Mouse (Mus musculus) right cerebral cortex, adult 2 months (tissue): ENCODE data around the gene Sypl.

ENCODE experiments used
- DNase-seq, 2 experiments: peaks; one replicate each; pipeline ENCODE4 v3.0.0; 2021 to 2022; ENCODE audit warnings: low spot score in 2 of 2

Sypl gene

DNA sequence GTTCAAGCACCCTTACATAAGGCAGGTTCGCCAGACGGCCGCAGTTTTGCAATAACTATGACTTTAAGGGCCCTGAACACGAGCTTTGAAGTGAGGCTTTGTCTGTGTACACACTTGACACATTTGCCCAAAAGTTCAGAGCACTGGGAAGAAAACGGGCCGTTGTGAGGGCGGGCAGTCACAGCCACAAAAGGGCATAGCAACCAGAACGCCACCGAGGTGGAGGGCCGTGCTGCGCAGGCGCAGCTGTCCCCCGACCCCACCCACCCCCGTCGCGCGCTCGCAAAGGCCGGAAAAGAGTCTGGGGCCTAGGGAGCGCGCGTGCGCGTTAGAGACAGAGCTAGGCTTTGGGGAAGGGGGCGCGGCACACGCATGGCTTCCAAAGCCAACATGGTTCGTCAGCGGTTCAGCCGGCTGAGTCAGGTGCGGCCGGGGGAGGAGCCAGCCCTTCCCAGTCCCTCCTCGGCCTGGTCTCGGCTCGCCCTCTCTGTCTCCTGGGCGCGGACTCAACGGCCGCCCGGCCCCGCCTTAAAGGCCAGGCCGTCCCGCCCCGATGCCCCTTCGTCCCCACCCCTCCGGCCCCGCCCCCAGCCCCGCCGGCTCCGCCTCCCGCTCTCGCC, at the start of gene Sypl:
Sypl (plus strand) TSS at position 296 of the 620 bp plus-strand sequence.
- DNase-seq = peak; percentile 90 to 94

DNA sequence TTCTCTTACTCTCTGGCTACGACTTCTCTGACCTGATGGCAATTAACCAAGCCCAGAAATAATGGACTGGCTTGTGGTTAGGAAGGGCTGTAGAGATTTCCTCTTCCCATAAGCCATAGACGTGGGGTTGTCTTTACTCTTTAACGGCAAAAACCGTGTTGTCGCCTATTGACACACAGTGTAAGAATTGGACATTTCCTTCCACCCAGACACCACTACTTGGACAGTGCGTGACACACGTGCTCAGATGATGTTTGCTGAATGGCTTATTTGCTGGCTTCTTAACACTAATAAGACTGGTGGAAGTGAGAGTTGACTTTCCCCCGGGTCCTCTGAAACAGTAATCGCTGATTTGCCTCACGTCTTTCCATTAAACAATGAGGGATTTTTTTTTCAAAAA, 44.0 kb upstream of the Sypl start:
- DNase-seq = no peak

DNA sequence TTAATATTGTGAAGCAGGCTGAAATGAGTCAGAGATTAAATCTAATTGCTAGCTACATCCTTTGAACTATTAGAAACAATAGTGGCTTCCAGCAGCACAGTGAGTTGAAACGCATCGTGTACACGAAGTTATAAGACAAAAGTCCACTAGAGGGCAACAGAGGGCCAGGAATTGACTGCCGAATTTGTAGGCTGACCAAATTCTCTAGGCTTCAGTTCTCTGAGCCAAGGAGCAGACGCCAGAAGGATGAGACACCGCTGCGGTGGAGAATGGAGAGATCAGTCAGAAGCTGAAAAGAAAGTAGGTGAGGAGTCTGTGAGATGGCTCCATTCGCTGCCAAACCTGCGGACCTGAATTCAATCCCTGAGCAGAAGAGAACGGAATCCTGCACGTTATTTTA, 43.6 kb upstream of the Sypl start:
- peak; percentile 66 to 80 for DNase-seq

DNA sequence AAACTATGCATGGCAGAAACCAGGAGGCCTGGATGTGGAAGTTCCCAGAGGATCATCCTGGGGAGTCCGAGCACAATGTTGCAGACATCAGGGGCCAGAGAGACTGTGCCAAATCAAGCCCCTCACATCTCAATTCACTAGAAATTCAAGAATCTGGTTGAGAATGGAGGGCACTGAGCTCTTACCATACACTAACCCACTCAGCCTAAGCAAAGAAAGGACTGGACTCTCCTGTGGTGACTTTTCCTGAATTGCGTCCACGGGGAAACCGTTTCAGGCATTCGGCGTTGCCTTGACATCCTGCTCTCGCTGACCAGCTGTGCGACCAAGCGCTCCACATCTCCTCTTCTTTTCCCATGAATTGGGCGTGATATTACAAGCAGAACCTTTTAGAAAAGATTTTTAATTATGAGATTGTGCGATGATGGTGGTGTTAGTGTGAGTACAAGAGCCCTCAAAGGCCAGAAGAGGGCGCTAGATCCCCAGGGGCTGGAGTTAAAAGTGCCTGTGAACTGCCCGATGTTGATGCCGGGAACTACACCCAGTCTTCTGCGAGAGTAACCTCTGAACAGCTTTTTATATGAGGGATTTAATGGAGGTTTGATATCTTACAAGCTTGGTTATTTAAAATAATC, 43.0 kb upstream of the Sypl start:
- no peak for DNase-seq

DNA sequence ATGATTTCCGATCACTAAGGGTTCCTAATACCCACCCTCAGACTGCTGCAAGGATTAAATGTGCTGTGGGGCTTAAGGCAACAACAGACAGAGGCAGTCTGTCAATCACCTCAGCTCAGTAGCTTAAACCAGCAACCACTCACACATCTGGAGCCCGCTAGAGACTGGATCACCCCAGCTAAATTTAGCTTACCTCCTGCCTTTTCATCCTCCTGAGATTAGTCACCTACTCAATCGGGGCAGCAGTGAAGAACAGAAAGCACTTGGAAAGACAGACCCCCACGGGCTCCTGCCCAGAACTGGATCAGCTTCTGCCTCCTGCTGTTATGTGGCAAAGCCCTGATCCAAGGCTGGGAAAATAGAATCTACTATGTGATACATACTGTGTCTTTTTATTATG, 42.1 kb upstream of the Sypl start:
- DNase-seq = no peak

DNA sequence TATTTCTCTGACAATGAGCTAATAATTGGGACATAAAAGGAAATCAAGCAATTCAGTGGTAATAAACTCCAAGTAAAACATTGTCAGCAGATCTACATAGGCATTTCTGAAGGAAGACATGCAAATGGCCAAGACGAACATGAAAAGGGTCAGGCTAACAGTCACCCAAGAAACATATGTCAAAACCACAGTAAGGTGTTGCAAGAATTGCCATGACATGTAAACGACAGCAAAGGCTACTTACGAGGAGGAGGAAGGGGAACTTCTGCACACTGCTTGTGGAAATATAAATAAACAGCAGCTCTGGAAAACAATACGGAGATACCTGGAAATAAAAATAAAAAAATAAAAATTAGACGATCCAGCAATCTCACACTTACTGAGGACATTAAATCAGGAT, 40.9 kb upstream of the Sypl start:
- DNase-seq = no peak

DNA sequence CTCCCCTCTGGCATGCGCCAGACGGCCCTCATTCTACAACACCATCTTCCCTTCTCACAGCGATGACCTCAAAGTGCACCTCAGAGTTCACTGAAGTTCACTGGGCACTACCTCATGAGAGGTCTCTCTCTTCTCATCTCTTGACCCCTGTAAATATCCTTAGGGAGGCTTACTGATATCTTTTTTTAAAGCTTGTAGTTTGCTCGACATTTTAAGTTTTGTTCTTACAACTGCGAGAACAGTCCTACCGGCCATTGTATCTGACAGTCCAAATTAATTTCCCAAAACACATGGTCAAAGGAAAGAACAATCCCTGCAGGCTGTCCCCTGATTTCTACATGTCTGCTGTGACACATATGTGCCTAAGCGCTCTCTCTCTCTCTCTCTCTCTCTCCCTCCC, 35.0 kb upstream of the Sypl start:
- DNase-seq = no peak

DNA sequence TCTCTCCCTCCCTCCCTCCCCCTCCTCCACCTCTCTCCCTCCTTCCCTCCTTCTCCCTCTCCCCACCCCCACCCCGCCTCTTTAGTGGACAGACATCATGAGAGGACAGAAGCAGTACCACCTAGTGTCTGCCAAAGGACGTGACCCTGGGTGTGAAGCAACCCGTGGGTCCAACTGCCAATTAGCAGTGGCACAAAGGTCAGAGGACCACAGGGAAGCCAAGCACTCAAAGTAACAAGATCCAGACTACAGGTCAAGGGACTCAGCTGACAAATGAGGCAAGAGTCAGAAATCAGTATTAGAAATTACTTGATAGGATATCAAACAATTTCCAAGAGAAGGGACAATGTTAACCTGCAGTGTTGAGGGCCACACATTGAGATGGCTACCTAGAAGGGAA, 34.6 kb upstream of the Sypl start:
- DNase-seq = no peak

DNA sequence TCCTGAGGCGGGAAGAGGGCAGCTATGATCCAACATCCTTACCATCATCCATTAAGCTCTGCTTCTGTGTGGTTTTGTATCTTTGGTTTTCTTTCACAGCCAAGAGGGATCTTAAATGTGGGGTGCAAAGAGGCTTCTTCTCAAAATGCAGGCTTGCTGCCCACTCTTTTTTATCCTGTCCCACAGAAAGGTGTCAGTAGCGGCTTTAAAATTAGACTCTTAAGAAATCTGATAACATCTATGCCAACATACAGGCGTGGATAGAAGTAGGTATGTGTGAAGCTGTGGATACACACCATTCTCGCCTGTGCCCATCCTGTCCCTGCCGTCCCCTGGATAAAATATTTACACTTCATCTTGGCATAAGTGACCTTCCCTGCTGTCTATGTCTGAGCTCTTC, 34.2 kb upstream of the Sypl start:
- no peak for DNase-seq

DNA sequence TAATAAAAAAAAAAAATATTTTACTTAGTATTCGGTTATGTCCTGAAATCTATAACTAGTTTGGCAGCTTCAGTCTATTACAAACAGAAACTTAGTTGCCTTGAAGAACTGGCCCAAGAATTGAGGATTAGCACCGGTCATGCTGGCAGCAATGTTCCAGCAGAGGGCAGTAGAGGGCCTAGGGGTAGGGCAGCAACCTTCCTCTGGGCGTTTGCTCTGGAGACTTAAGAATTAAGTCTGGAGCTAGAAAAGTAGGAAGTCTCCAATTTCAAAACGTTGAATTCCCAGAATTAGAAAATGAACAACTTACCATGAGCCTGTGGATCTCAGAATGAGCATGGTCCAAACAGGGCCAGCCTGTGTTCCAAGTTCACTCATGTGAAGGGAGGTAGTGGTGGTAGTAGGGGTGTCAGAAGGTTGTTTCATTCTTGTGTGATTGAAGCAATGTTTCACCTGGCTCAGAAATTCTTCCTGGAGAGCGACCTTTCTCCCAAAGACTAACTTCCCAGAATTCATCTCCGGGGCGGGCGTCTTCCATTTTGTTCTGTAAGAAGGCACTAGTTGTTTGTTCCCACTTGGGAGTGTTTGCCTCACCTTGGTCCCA, 33.4 kb upstream of the Sypl start:
- peak in 1 of 2 experiments; percentile 60 for DNase-seq

DNA sequence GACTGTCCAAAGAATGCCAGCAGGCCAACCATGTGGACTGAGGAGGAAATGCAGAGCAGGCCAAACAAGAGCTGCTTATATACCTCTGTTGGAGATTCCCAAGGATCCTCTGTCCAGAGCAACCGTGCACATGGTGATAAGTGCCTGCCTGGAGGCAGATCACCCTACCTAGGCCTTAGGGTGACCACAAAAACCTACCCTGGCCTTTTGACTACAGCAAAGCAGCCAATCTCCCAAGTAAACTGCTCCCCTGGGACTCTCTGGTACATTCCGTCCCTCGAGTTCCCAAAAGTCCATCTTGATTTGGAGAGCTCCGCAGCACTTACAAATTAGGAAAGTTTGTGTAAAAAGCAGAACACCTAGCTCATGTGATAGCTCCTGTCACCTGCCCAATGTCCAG, 32.6 kb upstream of the Sypl start:
- DNase-seq = no peak

DNA sequence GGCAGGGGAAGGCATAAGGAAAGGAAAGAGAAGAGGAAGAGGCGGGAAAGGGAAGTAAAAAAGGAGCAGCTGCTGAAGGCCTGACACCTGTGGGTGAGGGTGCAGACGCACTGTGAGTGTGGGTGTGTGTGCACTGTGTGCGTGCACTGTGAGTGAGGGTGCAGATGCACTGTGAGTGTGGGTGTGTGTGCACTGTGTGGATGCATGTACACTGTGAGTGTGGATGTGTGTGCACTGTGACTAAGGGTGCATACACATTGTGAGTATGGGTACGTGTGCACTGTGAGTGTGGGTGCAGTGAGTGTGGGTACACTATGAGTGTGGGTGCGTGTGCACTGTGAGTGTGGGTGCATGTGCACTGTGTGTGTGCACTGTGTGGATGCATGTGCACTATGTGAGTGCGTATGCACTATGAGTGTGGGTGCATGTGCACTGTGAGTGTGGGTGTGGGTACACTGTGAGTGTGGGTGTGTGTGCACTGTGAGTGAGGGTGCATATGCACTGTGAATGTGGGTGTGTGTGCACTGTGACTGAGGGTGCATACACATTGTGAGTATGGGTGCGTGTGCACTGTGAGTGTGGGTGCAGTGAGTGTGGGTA, 32.1 kb upstream of the Sypl start:
- no peak for DNase-seq

DNA sequence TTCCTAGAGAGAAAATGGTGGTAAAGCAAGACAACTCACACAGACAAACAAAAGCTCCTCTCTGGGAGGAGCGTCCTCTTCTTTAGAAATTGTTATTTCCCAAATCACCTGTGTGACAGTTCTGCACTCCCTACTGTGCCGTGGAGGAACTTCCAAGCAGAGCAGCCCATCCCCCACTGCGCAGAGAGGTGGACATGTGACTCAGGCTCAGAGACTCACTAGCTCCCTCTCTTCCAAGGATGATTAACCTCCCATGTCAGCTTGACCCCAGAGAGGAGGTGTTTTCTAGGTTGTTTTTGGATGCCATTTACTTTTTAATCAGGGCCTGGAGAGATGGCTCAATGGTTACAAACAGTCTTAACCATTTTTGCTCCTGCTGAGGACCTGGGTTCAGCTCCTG, 29.4 kb upstream of the Sypl start:
- DNase-seq = no peak

DNA sequence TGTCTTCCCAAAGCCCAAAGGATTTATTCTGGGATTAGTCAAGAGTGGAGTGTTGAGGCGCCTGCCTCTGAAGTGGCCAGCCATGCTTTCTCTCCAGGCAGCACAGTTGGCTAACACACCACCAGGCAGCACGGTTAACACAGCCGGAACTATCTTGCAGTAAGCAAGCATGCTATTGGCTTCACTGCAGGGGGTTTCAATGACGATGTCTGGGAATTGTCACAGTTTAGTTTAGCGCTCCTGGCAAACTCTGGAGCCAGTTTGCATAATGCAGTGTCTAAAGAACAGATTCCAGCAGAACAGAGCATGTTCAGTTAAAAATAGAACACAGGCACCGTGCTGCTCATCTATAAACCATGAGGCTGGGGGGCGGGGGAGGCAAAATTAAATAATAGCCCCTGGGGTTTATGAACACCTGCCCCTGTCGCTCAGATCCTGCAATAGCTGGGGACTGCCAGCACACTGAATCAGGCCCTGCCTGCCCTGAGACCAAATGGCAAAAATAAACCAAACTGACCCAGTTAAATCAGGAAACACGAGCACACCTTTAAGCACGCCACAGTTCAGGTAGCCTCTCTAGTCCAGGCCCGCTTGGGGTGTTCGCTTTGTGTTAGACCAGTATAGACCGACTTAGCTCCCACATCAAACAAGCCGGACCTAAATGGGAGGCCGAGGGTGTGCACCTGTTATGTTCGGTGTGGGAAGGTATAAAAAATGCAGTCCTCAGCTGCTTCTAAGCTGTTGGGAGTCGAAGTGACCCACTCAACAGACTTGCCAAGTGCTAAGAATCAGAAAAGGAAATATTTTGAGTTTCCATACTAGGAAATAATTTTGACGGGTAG, 27.1 kb upstream of the Sypl start:
- DNase-seq = peak; percentile 43 to 45

DNA sequence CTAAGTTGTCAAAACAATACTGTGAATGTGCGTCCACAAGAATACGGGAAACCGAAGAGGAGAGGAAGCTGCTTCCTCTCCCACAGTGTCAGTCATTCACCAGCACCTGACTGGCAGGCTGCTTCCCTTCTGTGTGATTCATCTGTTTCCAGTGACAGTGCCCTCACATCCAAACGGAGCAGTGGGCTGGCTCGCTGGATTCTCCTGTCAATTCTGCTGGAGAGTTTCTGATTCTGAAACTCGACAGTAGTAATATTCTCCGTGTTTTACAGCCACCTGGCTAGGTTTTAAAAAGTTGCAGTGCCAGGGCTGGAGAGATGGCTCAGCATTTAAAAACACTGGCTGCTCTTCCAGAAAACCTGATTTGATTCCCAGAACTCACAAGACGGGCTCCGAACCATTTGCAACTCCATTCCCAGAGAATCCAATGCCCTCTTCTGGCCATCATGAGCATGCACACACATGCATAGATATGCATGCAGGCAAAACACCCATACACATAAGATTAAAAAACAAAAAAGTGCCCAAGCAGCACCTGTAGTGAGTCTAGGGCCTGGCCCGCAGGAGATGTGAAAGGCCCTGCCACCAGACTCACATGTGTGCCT, 26.4 kb upstream of the Sypl start:
- peak in 1 of 2 experiments; percentile 26 for DNase-seq

DNA sequence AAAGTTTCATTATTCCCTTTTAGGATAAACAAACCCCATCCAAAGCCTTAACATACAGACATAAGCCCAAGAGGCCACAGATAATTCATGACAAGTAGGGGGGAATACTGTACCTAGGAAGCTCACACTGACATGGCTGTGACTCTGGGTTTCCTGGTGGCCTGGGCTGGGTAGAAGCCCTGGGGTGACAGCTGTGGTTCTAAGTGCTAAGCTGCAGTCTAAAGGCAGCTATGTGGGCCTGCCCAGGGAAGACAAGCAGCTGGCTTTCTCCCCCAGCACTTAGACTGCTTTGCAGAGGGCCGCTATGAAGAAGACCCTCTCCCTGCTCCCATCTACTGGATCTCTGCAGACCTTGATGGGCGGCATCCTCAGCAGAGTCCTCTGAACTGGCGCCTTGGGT, 25.5 kb upstream of the Sypl start:
- DNase-seq = no peak

DNA sequence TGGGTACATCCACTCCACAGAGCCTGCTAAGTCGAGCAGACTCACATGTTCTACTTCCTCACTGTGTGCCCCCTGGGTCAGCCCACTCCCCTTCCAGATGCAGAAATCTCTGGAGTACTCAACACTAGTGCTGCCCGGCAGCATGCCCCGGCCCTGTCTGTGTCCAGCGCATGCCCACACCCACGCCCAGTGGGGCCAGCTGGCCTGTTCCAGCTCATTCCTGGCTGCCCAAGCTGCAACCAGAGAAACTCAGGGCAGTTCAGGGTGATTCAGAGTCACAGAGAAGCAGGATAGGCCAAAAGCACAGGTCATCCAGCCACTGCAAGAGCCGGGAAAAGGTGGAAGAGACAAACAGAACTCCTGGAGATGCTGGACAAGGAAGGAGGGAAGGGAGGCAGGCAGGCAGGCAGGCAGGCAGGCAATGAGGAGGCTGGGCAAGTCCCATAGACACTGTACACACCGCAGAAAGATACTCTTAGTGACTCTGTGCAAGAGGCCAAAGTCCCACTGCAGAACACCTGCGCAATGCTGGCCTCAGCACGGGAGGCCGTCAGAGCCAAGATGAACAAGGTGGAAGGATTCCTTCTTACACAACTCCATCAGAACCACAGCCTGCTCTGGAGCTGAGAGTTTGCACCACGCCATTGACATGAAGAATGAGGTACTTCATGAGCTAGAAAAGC, 23.7 kb upstream of the Sypl start:
- no peak for DNase-seq

DNA sequence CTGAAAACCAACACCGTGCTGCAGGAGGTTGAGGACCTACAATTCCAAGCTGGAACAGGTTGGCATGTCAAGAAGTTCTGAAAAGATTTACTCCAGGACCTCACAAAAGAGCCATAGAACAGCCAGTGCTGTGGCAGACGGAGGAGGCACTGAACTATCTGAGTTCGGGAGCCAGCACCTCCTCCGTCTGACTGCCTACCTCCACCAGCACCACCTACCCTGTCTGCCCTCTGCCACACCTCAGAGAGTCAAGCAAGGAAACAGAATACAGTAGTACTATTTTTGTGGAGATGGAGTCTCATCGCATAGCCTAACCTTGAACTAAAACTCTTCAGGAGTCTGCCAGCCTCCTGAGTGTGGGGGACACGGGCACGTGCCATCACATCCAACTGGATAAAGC, 23.1 kb upstream of the Sypl start:
- DNase-seq = no peak

DNA sequence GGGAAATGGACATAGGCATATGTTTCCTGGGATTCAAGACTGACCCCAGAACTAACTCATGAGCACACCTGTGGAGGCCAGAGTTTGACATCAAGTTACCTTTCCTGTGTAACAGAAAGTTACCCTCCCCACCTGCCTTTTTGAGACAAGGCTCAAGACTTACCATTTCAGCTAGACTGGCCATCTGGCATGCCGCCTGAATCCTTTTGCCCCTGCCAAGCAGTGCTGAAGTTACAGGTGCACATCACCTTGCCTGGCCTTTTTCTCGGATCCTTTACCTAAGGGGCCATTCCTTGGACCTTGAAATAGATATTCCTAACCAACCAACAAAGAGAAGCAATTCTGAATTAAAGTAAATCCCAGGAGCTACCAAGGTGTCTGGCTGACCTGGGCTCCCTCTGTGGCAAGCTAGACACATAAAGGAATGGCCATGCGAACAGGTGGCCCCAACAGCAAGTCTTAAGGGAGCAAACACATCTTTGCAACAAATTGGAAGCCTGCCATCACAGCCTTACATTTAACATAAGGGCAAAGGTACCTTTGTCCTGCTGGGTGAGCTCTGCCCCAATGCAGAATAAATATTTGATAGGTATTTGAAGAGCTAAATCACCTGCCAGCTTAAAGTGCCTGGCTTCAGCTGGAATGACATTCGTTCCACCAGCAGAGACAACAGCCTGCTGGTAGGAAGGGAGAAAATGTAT, 17.3 kb upstream of the Sypl start:
- DNase-seq = no peak

DNA sequence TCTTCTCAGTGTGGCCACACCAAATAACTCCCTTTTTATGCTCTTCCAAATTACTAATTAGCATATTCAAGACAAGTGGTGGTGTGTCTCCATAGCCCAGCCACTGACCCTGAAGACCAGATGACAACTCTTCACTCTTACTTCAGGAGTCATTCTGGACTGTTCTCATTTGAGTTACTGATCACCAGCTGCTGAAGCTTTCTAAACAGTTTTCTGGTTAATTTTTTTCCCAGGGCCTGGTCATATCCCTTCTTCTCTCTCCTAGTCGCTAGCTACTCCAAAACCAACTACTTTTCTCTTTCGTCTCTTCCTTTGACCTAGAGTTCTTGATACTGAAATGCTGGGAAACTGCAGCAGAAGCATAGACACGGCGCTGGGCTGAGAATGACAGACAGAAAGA, 12.6 kb upstream of the Sypl start:
- no peak for DNase-seq

DNA sequence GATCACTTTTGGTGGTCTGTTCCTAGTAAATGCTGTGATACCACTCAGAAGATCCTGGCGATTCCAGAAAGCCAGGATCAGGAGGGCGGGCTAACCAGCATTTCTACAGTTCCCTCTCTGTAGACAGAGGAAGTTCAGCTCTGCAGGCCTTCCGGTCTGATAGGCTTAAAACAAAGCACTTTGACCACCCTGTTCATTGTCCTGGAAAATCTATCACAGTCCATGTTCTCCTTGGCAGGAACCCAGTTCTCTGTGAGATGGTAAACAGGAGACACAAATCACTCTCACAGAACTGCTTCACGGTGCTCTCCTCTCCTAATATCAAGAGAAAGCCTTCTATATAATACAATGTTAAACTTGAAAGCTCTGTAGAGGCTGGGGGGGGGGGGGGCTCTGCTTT, 10.3 kb upstream of the Sypl start:
- DNase-seq = no peak
